Mouse (Mus musculus) left cerebral cortex, adult 8-10 months (tissue): ENCODE results near the gene Gm13103. TPM values are rescaled to one million over a fixed set of nuclear protein-coding genes. Genes with fewer than 3 reads are reported as not detected.
"Not testable (repeated sequence)": the region's sequence is repeated elsewhere in the genome, so short reads cannot be mapped to it uniquely, and the experiment has no call there.

Experiments
- DNase-seq, 2 experiments: peaks; one replicate each; pipeline ENCODE4 v3.0.0; 2022; ENCODE audit warnings: low spot score in 2 of 2
- total RNA-seq, 4 experiments: library from RNA; stranded (reverse); gene quantifications; 2 replicates each; pipeline ENCODE4 v1.2.4; 2022

Gene Gm13103
- total RNA-seq: not detected

GRCm38 (mm10) chr4:143846197-143846596 lies at the start of gene Gm13103:
Gene Gm13103 (plus strand): TSS chr4:143846497.
- not testable (repeated sequence) for DNase-seq

GRCm38 (mm10) chr4:143815993-143816392 lies 30.3 kb upstream of the Gm13103 start, which contains the start of gene Gm13084:
Gene Gm13084 (minus strand): TSS chr4:143816093.
- DNase-seq: no peak

GRCm38 (mm10) chr4:143882371-143882770 lies 36.1 kb downstream of the Gm13103 start:
- not testable (repeated sequence) for DNase-seq

GRCm38 (mm10) chr4:143894406-143894805 lies 48.1 kb downstream of the Gm13103 start:
- DNase-seq: not testable (repeated sequence)

- not testable (repeated sequence) for DNase-seq
These were observed 54.0 kb downstream of the Gm13103 start, which contains the start of gene Pramef6 for GRCm38 (mm10) chr4:143900280-143900679. Gene Pramef6 (minus strand): TSS chr4:143900380.

Other genes with a start within 250 kb of the Gm13103 start
- not detected for gene Gm13083, start 231.5 kb upstream of the Gm13103 start, total RNA-seq
- not detected for gene Gm13088, start 189.3 kb upstream of the Gm13103 start, total RNA-seq
- gene Gm13089, start 143.8 kb upstream of the Gm13103 start, total RNA-seq: not detected
- gene Gm13078, start 127.0 kb upstream of the Gm13103 start, total RNA-seq: not detected
- gene Gm13023, start 57.1 kb upstream of the Gm13103 start, total RNA-seq: not detected
- gene Gm13084, start 30.4 kb upstream of the Gm13103 start, total RNA-seq: not detected
- gene Pramef6, start 53.9 kb downstream of the Gm13103 start, total RNA-seq: not detected
- gene Pramef25, start 104.5 kb downstream of the Gm13103 start, total RNA-seq: not detected
- not detected for gene Gm13101, start 120.5 kb downstream of the Gm13103 start, total RNA-seq
- not detected for gene Pramef17, start 147.9 kb downstream of the Gm13103 start, total RNA-seq
- gene Pramel4, start 212.6 kb downstream of the Gm13103 start, total RNA-seq: not detected